Mouse (Mus musculus) intestine, postnatal 0 days (tissue): Measurements from ENCODE around the gene Kalrn. TPM values are rescaled to one million over a fixed set of nuclear protein-coding genes. Genes with fewer than 3 reads are reported as not detected.

Experiments
- ATAC-seq: fragments of 200-750 bp; cut with Nextera tagmentation; 2 replicates; pipeline ENCODE4 v1.8.0; 2017; ENCODE audit warnings: mild to moderate bottlenecking, moderate TSS enrichment, moderate library complexity
- H3K27ac ChIP-seq: fragments of 300-500 bp; sonication (generic); 2 replicates; pipeline ENCODE4 v1.5.1; 2014; ENCODE audit warnings: mild to moderate bottlenecking, low read depth, low read length, moderate library complexity
- H3K27me3 ChIP-seq: fragments of 300-500 bp; sonication (generic); replicated peaks from 2 replicates; pipeline ENCODE4 v1.6.1; 2014; ENCODE audit warnings: low read length, mixed read lengths; ENCODE audit not compliant: control insufficient read depth, insufficient read depth
- H3K36me3 ChIP-seq: fragments of 300-500 bp; sonication (generic); 2 replicates; pipeline ENCODE4 v1.6.1; 2014; ENCODE audit warnings: mild to moderate bottlenecking, moderate library complexity; ENCODE audit not compliant: control insufficient read depth, insufficient read depth
- H3K4me1 ChIP-seq: fragments of 300-500 bp; sonication (generic); replicated peaks from 2 replicates; pipeline ENCODE4 v1.6.1; 2014; ENCODE audit warnings: antibody characterized with exemption, low read length, mixed read lengths; ENCODE audit not compliant: control insufficient read depth, insufficient read depth
- H3K4me2 ChIP-seq: fragments of 300-500 bp; sonication (generic); replicated peaks from 2 replicates; pipeline ENCODE4 v1.6.1; 2014; ENCODE audit warnings: low read depth, mild to moderate bottlenecking, moderate library complexity
- H3K4me3 ChIP-seq: fragments of 300-500 bp; sonication (generic); 2 replicates; pipeline ENCODE4 v1.5.1; 2014; ENCODE audit warnings: low read depth, low read length
- H3K9ac ChIP-seq: fragments of 300-500 bp; sonication (generic); 2 replicates; pipeline ENCODE4 v1.6.1; 2014; ENCODE audit warnings: mild to moderate bottlenecking, low read depth, low read length
- H3K9me3 ChIP-seq: fragments of 300-500 bp; sonication (generic); 2 replicates; pipeline ENCODE4 v1.6.1; 2016; ENCODE audit warnings: mixed run types; ENCODE audit not compliant: control insufficient read depth
- CTCF ChIP-seq: sonication (generic); IDR thresholded peaks from 2 replicates; pipeline ENCODE4 v1.5.1; 2016; ENCODE audit warnings: low read depth, mild to moderate bottlenecking, control low read depth, antibody characterized with exemption, moderate library complexity
- WGBS: fragments of 180-500 bp; shearing (Covaris S2); extraction: QIAGEN DNeasy Blood & Tissue Kit; methylation state at CpG from one replicate; pipeline ENCODE4 v1.1.7; 2014; 5-methylcytosine and 5-hydroxymethylcytosine counted together
- polyA plus RNA-seq: library from polyadenylated mRNA; unstranded; fragments of >200 nt; fragmentation: Nextera tagmentation; extraction: Ambion mirVana; gene quantifications from 2 replicates; pipeline ENCODE4 v1.2.1, GENCODE M21; 2015

The Kalrn gene
- polyA plus RNA-seq, 1 experiment from 2014 or later: 7.5 TPM

DNA sequence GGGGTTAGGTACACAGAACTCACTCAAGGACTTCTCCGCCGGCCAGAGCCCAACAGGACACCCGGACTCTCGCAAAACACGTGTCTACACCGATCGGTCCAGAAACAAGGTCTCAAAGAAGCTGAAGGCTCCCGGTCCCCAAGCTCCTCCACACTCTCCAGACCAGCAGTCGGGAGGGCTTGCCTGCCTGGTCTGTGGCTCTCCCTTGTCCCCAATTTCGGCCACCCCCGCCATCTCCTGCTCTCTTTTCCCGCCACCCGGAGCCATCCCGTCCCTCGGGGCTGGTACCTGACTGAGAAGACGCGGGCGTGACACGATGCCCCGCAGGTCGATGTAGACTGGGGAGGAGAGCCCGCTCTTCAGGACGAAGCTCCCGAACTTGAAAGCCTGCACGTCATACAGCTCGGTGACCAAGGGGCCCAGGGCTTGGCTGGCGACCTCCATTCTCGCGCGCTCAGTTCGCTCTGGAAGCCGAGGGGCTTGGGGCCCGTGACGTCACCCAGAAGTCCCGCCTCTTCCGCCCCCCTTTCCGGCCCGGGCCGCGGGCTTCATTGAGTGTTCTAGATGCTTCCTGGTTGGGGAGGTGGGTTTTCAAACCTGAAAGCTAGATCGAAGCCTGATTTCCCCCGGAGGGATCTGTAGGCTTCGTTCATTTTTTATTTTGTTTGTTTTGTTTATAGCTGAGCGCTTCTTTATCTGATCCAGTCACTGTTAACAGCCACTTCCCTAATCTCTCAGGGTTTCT, 606.6 kb downstream of the Kalrn start, which contains the start of gene Umps:
Gene Umps (minus strand): TSS at position 501 of the 745 bp plus-strand sequence.
- H3K27me3 ChIP-seq: no peaks in the 10 kb centered on the region
- peak within 1 kb of the TSS; percentile 95 for H3K4me2 ChIP-seq
- H3K36me3 ChIP-seq: peaks cover 9% of the 10 kb centered on the region
- peak within 1 kb of the TSS; percentile 7; the same call in 1 of the 2 replicates for H3K27ac ChIP-seq
- peak within 1 kb of the TSS; percentile 84 for H3K4me3 ChIP-seq
- H3K4me1 ChIP-seq: 0 out of 2 replicates have a peak, but pooled peaks cover 6% of the 10 kb centered on the region
- WGBS: under 1% methylated on average over 44 of the region's 44 CpGs
- H3K9ac ChIP-seq: peak within 1 kb of the TSS; percentile 68
- no peaks in the 10 kb centered on the region for H3K9me3 ChIP-seq
- peak; percentile 71 for ATAC-seq
- TF ChIP-seq CTCF: no peak

- ATAC-seq: 0 out of 2 replicates have a peak, but pooled peaks have one; percentile 16
- H3K9me3 ChIP-seq: no peaks in the 10 kb centered on the region
- 4% methylated on average over 15 of the region's 15 CpGs for WGBS
These were observed 607.3 kb downstream of the Kalrn start for GRCm38 (mm10) chr16:33965878-33966537.

DNA sequence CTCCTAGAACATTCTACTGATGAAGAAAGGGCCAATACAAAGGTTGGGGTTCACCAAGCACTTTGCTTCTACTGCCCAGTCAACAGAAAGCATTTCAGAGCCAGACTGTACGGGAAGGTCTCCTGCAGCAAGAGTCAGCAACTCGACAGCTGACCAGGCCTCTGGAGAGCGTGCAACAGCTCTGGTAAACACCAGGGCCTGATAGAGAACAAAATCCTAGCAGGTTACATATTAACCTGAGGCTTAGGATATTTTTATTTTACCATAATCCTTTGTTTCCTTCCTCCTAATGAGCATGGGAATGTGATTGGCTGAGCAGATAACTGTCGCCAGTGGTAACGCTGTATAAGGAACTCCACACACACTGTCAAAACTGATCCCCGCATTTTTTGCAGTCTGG, 609.8 kb downstream of the Kalrn start:
- Histone ChIP-seq H3K9ac (no peak overlapping the region), H3K27me3 (no peaks in the 10 kb centered on the region), H3K4me1 (0 out of 2 replicates have a peak, but pooled peaks cover 6% of the 10 kb centered on the region), H3K4me3 (no peak overlapping the region), H3K4me2 (no peak overlapping the region), H3K9me3 (no peaks in the 10 kb centered on the region), H3K27ac (no peak overlapping the region), H3K36me3 (peaks cover 41% of the 10 kb centered on the region)
- 47% methylated on average over 6 of the region's 6 CpGs for WGBS
- TF ChIP-seq CTCF: no peak
- peak; percentile 79 for ATAC-seq

More at GRCm38 (mm10) chr16:33965878-33966537, 607.3 kb downstream of the Kalrn start:
- no peak for TF ChIP-seq CTCF
- H3K36me3 ChIP-seq: peaks cover 16% of the 10 kb centered on the region
- H3K4me2 ChIP-seq: peak overlapping the region; percentile 95
- peak overlapping the region; percentile 84 for H3K4me3 ChIP-seq
- peak overlapping the region; percentile 7; the same call in 1 of the 2 replicates for H3K27ac ChIP-seq
- no peaks in the 10 kb centered on the region for H3K27me3 ChIP-seq
- H3K9ac ChIP-seq: peak overlapping the region; percentile 68
- 0 out of 2 replicates have a peak, but pooled peaks cover 6% of the 10 kb centered on the region for H3K4me1 ChIP-seq

GRCm38 (mm10) chr16:33954793-33955192, 618.5 kb downstream of the Kalrn start:
- Histone ChIP-seq H3K36me3 (peaks cover 57% of the 10 kb centered on the region), H3K4me3 (no peak overlapping the region), H3K4me2 (no peak overlapping the region), H3K27me3 (no peaks in the 10 kb centered on the region), H3K4me1 (no peaks in the 10 kb centered on the region), H3K9me3 (no peaks in the 10 kb centered on the region), H3K27ac (no peak overlapping the region), H3K9ac (no peak overlapping the region)
- TF ChIP-seq CTCF: no peak
- 86% methylated on average over 1 of the region's 1 CpGs for WGBS
- ATAC-seq: no peak

- Histone ChIP-seq H3K9ac (no peak overlapping the region), H3K4me2 (no peak overlapping the region), H3K36me3 (peaks cover 46% of the 10 kb centered on the region), H3K4me1 (no peaks in the 10 kb centered on the region), H3K27me3 (no peaks in the 10 kb centered on the region), H3K27ac (no peak overlapping the region), H3K4me3 (no peak overlapping the region), H3K9me3 (no peaks in the 10 kb centered on the region)
- WGBS: 81% methylated on average over 4 of the region's 4 CpGs
- no peak for ATAC-seq
- no peak for TF ChIP-seq CTCF
These were observed 620.3 kb downstream of the Kalrn start for GRCm38 (mm10) chr16:33953008-33953407.

DNA sequence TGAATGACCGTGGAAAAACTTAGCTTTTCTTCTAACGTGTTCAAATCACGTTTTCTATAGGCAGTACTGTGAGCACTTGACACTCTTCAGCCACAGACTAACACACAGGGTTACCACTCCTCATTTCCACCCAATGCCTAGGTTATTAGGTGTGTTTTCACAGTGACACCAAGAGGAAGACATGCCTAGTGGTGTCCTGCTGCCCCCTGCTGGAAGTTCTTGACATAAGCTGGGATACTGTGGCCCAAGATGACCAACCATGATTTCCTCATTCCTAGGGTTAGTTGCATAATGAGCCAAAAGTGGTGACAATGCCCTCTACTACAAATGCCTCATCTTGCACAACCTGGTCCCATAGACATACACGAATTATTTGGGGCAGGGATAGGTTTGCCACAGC, 622.5 kb downstream of the Kalrn start:
- WGBS: 20% methylated on average over 4 of the region's 4 CpGs
- Histone ChIP-seq H3K4me3 (no peak overlapping the region), H3K9me3 (no peaks in the 10 kb centered on the region), H3K4me2 (no peak overlapping the region), H3K27me3 (no peaks in the 10 kb centered on the region), H3K36me3 (peaks cover 32% of the 10 kb centered on the region), H3K27ac (no peak overlapping the region), H3K4me1 (no peaks in the 10 kb centered on the region), H3K9ac (no peak overlapping the region)
- peak; percentile 99 for TF ChIP-seq CTCF
- peak; percentile 57; the same call in 1 of the 2 replicates for ATAC-seq
